Mouse (Mus musculus) testis, adult 10 weeks (tissue): ENCODE data around the gene Prelid3b. TPM values are rescaled to one million over a fixed set of nuclear protein-coding genes. Genes with fewer than 3 reads are reported as not detected.

Experiments
- polyA plus RNA-seq: library from polyadenylated mRNA; stranded (reverse); fragments of 350-450 nt; fragmentation: Illumina TruSeq; extraction: RNeasy Lipid Tissue Mini Kit (QIAGEN cat#74804); gene quantifications from one replicate; pipeline ENCODE4 v1.2.3, GENCODE M21; 2014; ENCODE audit warnings: low read depth, low replicate concordance

Gene Prelid3b
- polyA plus RNA-seq, result 34.2 TPM

GRCm38 (mm10) chr2:174472818-174473549 is at the start of gene Prelid3b:
Prelid3b (minus strand) TSS chr2:174473081.

GRCm38 (mm10) chr2:174463789-174464523 is 8.9 kb downstream of the Prelid3b start, which contains the start of gene Atp5e:
Atp5e (minus strand) TSS chr2:174464105.

GRCm38 (mm10) chr2:174450353-174450752 is 22.5 kb downstream of the Prelid3b start, which contains the start of gene Tubb1:
Tubb1 (plus strand) TSS chr2:174450695.

GRCm38 (mm10) chr2:174438737-174439449 is 34.0 kb downstream of the Prelid3b start, which contains the start of gene Ctsz:
Ctsz (minus strand) TSS chr2:174439039.

GRCm38 (mm10) chr2:174415731-174416310 is 57.1 kb downstream of the Prelid3b start, which contains the start of gene Nelfcd:
Nelfcd (plus strand) TSS chr2:174415804.

Other genes with a start within 250 kb of the Prelid3b start
- gene Gnas, start 188.8 kb downstream of the Prelid3b start, polyA plus RNA-seq, result 92.7 TPM
- not detected for gene Gm20721, start 126.4 kb downstream of the Prelid3b start, polyA plus RNA-seq
- 5.1 TPM for gene Nelfcd, start 57.3 kb downstream of the Prelid3b start, polyA plus RNA-seq
- 0.81 TPM for gene Ctsz, start 34.0 kb downstream of the Prelid3b start, polyA plus RNA-seq
- not detected for gene Tubb1, start 22.4 kb downstream of the Prelid3b start, polyA plus RNA-seq
- 56.0 TPM for gene Atp5e, start 9.0 kb downstream of the Prelid3b start, polyA plus RNA-seq
- 0.14 TPM for gene Zfp831, start 170.5 kb upstream of the Prelid3b start, polyA plus RNA-seq